Mouse (Mus musculus): Measurements from ENCODE around the gene Rpl18.

Gene Rpl18

GRCm38 (mm10) chr7:45715090-45715708, at the start of gene Rpl18:
TSS of gene Rpl18 (plus strand) at chr7:45715457.
- DNase-seq (ENCODE audit: low read depth, low spot score): peak; percentile 96
- Histone ChIP-seq H3K27me3 (ENCODE audit: control insufficient read depth, insufficient read depth, low read length, poor library complexity, severe bottlenecking) (no peaks in the 10 kb centered on the region), H3K36me3 (ENCODE audit: control insufficient read depth, insufficient read depth, low read length, poor library complexity, severe bottlenecking) (peaks cover 14% of the 10 kb centered on the region)

- DNase-seq (ENCODE audit: low read depth, low spot score): no peak
- Histone ChIP-seq H3K36me3 (ENCODE audit: control insufficient read depth, insufficient read depth, low read length, poor library complexity, severe bottlenecking) (no peaks in the 10 kb centered on the region), H3K27me3 (ENCODE audit: control insufficient read depth, insufficient read depth, low read length, poor library complexity, severe bottlenecking) (no peaks in the 10 kb centered on the region)
Measured at GRCm38 (mm10) chr7:45666161-45666560, 49.1 kb upstream of the Rpl18 start, which contains the start of gene Fut2. TSS of gene Fut2 (minus strand) at chr7:45666394.

- H3K27me3 ChIP-seq (ENCODE audit: control insufficient read depth, insufficient read depth, low read length, poor library complexity, severe bottlenecking): no peaks in the 10 kb centered on the region
- no peak for DNase-seq (ENCODE audit: low read depth, low spot score)
Measured at GRCm38 (mm10) chr7:45667761-45668160, 47.5 kb upstream of the Rpl18 start.

GRCm38 (mm10) chr7:45668921-45669320, 46.3 kb upstream of the Rpl18 start:
- H3K36me3 ChIP-seq (ENCODE audit: control insufficient read depth, insufficient read depth, low read length, poor library complexity, severe bottlenecking): no peaks in the 10 kb centered on the region
- H3K27me3 ChIP-seq (ENCODE audit: control insufficient read depth, insufficient read depth, low read length, poor library complexity, severe bottlenecking): no peaks in the 10 kb centered on the region
- no peak for DNase-seq (ENCODE audit: low read depth, low spot score)

More at GRCm38 (mm10) chr7:45667761-45668160, 47.5 kb upstream of the Rpl18 start:
- H3K36me3 ChIP-seq (ENCODE audit: control insufficient read depth, insufficient read depth, low read length, poor library complexity, severe bottlenecking): no peaks in the 10 kb centered on the region

GRCm38 (mm10) chr7:45677627-45678295, 37.5 kb upstream of the Rpl18 start:
- H3K27me3 ChIP-seq (ENCODE audit: control insufficient read depth, insufficient read depth, low read length, poor library complexity, severe bottlenecking): no peaks in the 10 kb centered on the region
- no peak for DNase-seq (ENCODE audit: low read depth, low spot score)
- H3K36me3 ChIP-seq (ENCODE audit: control insufficient read depth, insufficient read depth, low read length, poor library complexity, severe bottlenecking): no peaks in the 10 kb centered on the region

- no peaks in the 10 kb centered on the region for H3K36me3 ChIP-seq (ENCODE audit: control insufficient read depth, insufficient read depth, low read length, poor library complexity, severe bottlenecking)
- H3K27me3 ChIP-seq (ENCODE audit: control insufficient read depth, insufficient read depth, low read length, poor library complexity, severe bottlenecking): no peaks in the 10 kb centered on the region
- no peak for DNase-seq (ENCODE audit: low read depth, low spot score)
Measured at GRCm38 (mm10) chr7:45678513-45678912, 36.7 kb upstream of the Rpl18 start.

- no peak for DNase-seq (ENCODE audit: low read depth, low spot score)
- no peaks in the 10 kb centered on the region for H3K36me3 ChIP-seq (ENCODE audit: control insufficient read depth, insufficient read depth, low read length, poor library complexity, severe bottlenecking)
- H3K27me3 ChIP-seq (ENCODE audit: control insufficient read depth, insufficient read depth, low read length, poor library complexity, severe bottlenecking): no peaks in the 10 kb centered on the region
Measured at GRCm38 (mm10) chr7:45679966-45680621, 35.2 kb upstream of the Rpl18 start.

GRCm38 (mm10) chr7:45681046-45681736, 34.1 kb upstream of the Rpl18 start:
- peak; percentile 72 for DNase-seq (ENCODE audit: low read depth, low spot score)
- H3K27me3 ChIP-seq (ENCODE audit: control insufficient read depth, insufficient read depth, low read length, poor library complexity, severe bottlenecking): no peaks in the 10 kb centered on the region
- H3K36me3 ChIP-seq (ENCODE audit: control insufficient read depth, insufficient read depth, low read length, poor library complexity, severe bottlenecking): no peaks in the 10 kb centered on the region

GRCm38 (mm10) chr7:45682144-45683126, 32.8 kb upstream of the Rpl18 start:
- DNase-seq (ENCODE audit: low read depth, low spot score): peak; percentile 87
- no peaks in the 10 kb centered on the region for H3K27me3 ChIP-seq (ENCODE audit: control insufficient read depth, insufficient read depth, low read length, poor library complexity, severe bottlenecking)
- no peaks in the 10 kb centered on the region for H3K36me3 ChIP-seq (ENCODE audit: control insufficient read depth, insufficient read depth, low read length, poor library complexity, severe bottlenecking)

- DNase-seq (ENCODE audit: low read depth, low spot score): no peak
- Histone ChIP-seq H3K36me3 (ENCODE audit: control insufficient read depth, insufficient read depth, low read length, poor library complexity, severe bottlenecking) (no peaks in the 10 kb centered on the region), H3K27me3 (ENCODE audit: control insufficient read depth, insufficient read depth, low read length, poor library complexity, severe bottlenecking) (no peaks in the 10 kb centered on the region)
Measured at GRCm38 (mm10) chr7:45683396-45684050, 31.7 kb upstream of the Rpl18 start, which contains the start of gene Ntn5. TSS of gene Ntn5 (plus strand) at chr7:45684022.

- DNase-seq (ENCODE audit: low read depth, low spot score): no peak
- Histone ChIP-seq H3K36me3 (ENCODE audit: control insufficient read depth, insufficient read depth, low read length, poor library complexity, severe bottlenecking) (no peaks in the 10 kb centered on the region), H3K27me3 (ENCODE audit: control insufficient read depth, insufficient read depth, low read length, poor library complexity, severe bottlenecking) (no peaks in the 10 kb centered on the region)
Measured at GRCm38 (mm10) chr7:45685811-45686210, 29.4 kb upstream of the Rpl18 start.

- Histone ChIP-seq H3K36me3 (ENCODE audit: control insufficient read depth, insufficient read depth, low read length, poor library complexity, severe bottlenecking) (no peaks in the 10 kb centered on the region), H3K27me3 (ENCODE audit: control insufficient read depth, insufficient read depth, low read length, poor library complexity, severe bottlenecking) (no peaks in the 10 kb centered on the region)
- DNase-seq (ENCODE audit: low read depth, low spot score): no peak
Measured at GRCm38 (mm10) chr7:45686841-45687240, 28.4 kb upstream of the Rpl18 start.

GRCm38 (mm10) chr7:45689099-45689498, 26.2 kb upstream of the Rpl18 start:
- Histone ChIP-seq H3K27me3 (ENCODE audit: control insufficient read depth, insufficient read depth, low read length, poor library complexity, severe bottlenecking) (no peaks in the 10 kb centered on the region), H3K36me3 (ENCODE audit: control insufficient read depth, insufficient read depth, low read length, poor library complexity, severe bottlenecking) (no peaks in the 10 kb centered on the region)
- DNase-seq (ENCODE audit: low read depth, low spot score): no peak

Measured in splenic B cell, adult 2 months (primary cell).